Mouse (Mus musculus) heart, postnatal 4 days (tissue): ENCODE results near the gene Ccr6. TPM values are rescaled to one million over a fixed set of nuclear protein-coding genes. Genes with fewer than 3 reads are reported as not detected.

Experiments
- DNase-seq: peaks from one replicate; pipeline ENCODE4 v3.0.0; 2021
- total RNA-seq, 2 experiments: library from RNA; stranded (reverse); gene quantifications; 2 replicates each; pipeline ENCODE4 v1.2.3; 2021

Ccr6 gene
- total RNA-seq, 2 experiments from 2014 or later = not detected

GRCm38 (mm10) chr17:8234537-8234936 is 1.3 kb upstream of the Ccr6 start:
- no peak for DNase-seq

GRCm38 (mm10) chr17:8238012-8238710 is 2.3 kb downstream of the Ccr6 start:
- no peak for DNase-seq

GRCm38 (mm10) chr17:8239561-8239960 is 3.7 kb downstream of the Ccr6 start:
- DNase-seq = no peak

- no peak for DNase-seq
Measured at GRCm38 (mm10) chr17:8240517-8240916, 4.7 kb downstream of the Ccr6 start.

- DNase-seq = no peak
Measured at GRCm38 (mm10) chr17:8241645-8242044, 5.8 kb downstream of the Ccr6 start.

GRCm38 (mm10) chr17:8242186-8242585 is 6.3 kb downstream of the Ccr6 start:
- DNase-seq = no peak

- DNase-seq = no peak
Measured at GRCm38 (mm10) chr17:8244124-8244523, 8.3 kb downstream of the Ccr6 start.

- no peak for DNase-seq
Measured at GRCm38 (mm10) chr17:8246102-8246754, 10.4 kb downstream of the Ccr6 start.

- DNase-seq = no peak
Measured at GRCm38 (mm10) chr17:8251704-8252103, 15.9 kb downstream of the Ccr6 start.

GRCm38 (mm10) chr17:8254268-8254667 is 18.4 kb downstream of the Ccr6 start:
- no peak for DNase-seq

- no peak for DNase-seq
Measured at GRCm38 (mm10) chr17:8254914-8255313, 19.1 kb downstream of the Ccr6 start.

GRCm38 (mm10) chr17:8255583-8255982 is 19.7 kb downstream of the Ccr6 start:
- no peak for DNase-seq

- DNase-seq = no peak
Measured at GRCm38 (mm10) chr17:8256982-8257381, 21.1 kb downstream of the Ccr6 start.

GRCm38 (mm10) chr17:8264638-8265037 is 28.8 kb downstream of the Ccr6 start:
- DNase-seq = peak; percentile 59

GRCm38 (mm10) chr17:8272054-8272749 is 36.4 kb downstream of the Ccr6 start:
- DNase-seq = no peak

GRCm38 (mm10) chr17:8272951-8273350 is 37.1 kb downstream of the Ccr6 start:
- no peak for DNase-seq

GRCm38 (mm10) chr17:8276071-8276470 is 40.2 kb downstream of the Ccr6 start:
- no peak for DNase-seq

- no peak for DNase-seq
Measured at GRCm38 (mm10) chr17:8276680-8277079, 40.8 kb downstream of the Ccr6 start.

GRCm38 (mm10) chr17:8277266-8277665 is 41.4 kb downstream of the Ccr6 start:
- no peak for DNase-seq

- no peak for DNase-seq
Measured at GRCm38 (mm10) chr17:8278356-8278755, 42.5 kb downstream of the Ccr6 start.

- peak; percentile 81 for DNase-seq
Measured at GRCm38 (mm10) chr17:8282821-8283525, 47.1 kb downstream of the Ccr6 start, which contains the start of gene Mpc1. TSS of gene Mpc1 (plus strand) at chr17:8282904.

GRCm38 (mm10) chr17:8283526-8284253 is 47.8 kb downstream of the Ccr6 start:
- DNase-seq = peak; percentile 96
